Mouse (Mus musculus) forelimb bud, embryonic 11.5 days (tissue): ENCODE results near the gene Sfi1.
"Not testable (repeated sequence)": the region's sequence is repeated elsewhere in the genome, so short reads cannot be mapped to it uniquely, and the experiment has no call there.

ENCODE experiments used
- DNase-seq: peaks from one replicate; pipeline ENCODE4 v3.0.0-alpha.2; 2012; ENCODE audit warnings: low read depth, low spot score

The Sfi1 gene

GRCm38 (mm10) chr11:3145359-3146165 lies 47.7 kb downstream of the Sfi1 start:
- DNase-seq = not testable (repeated sequence)

GRCm38 (mm10) chr11:3143984-3144383 lies 49.3 kb downstream of the Sfi1 start:
- not testable (repeated sequence) for DNase-seq

- not testable (repeated sequence) for DNase-seq
These were observed 50.9 kb downstream of the Sfi1 start for GRCm38 (mm10) chr11:3142413-3142812.

GRCm38 (mm10) chr11:3140967-3141535 lies 52.2 kb downstream of the Sfi1 start:
- not testable (repeated sequence) for DNase-seq

- DNase-seq = not testable (repeated sequence)
These were observed 54.9 kb downstream of the Sfi1 start for GRCm38 (mm10) chr11:3138323-3138722.

GRCm38 (mm10) chr11:3137279-3137678 lies 56.0 kb downstream of the Sfi1 start:
- not testable (repeated sequence) for DNase-seq

GRCm38 (mm10) chr11:3135956-3136355 lies 57.3 kb downstream of the Sfi1 start:
- not testable (repeated sequence) for DNase-seq

- not testable (repeated sequence) for DNase-seq
These were observed 57.9 kb downstream of the Sfi1 start for GRCm38 (mm10) chr11:3135391-3135790.

GRCm38 (mm10) chr11:3133360-3133759 lies 59.9 kb downstream of the Sfi1 start:
- not testable (repeated sequence) for DNase-seq

- DNase-seq = not testable (repeated sequence)
These were observed 60.3 kb downstream of the Sfi1 start for GRCm38 (mm10) chr11:3132957-3133356.

GRCm38 (mm10) chr11:3132001-3132400 lies 61.3 kb downstream of the Sfi1 start:
- not testable (repeated sequence) for DNase-seq

- DNase-seq = not testable (repeated sequence)
These were observed 63.4 kb downstream of the Sfi1 start for GRCm38 (mm10) chr11:3129852-3130251.

GRCm38 (mm10) chr11:3129276-3129675 lies 64.0 kb downstream of the Sfi1 start:
- not testable (repeated sequence) for DNase-seq

GRCm38 (mm10) chr11:3127303-3127795 lies 65.9 kb downstream of the Sfi1 start:
- DNase-seq = not testable (repeated sequence)

- not testable (repeated sequence) for DNase-seq
These were observed 66.6 kb downstream of the Sfi1 start for GRCm38 (mm10) chr11:3126478-3127302.

GRCm38 (mm10) chr11:3125922-3126321 lies 67.3 kb downstream of the Sfi1 start:
- DNase-seq = not testable (repeated sequence)

GRCm38 (mm10) chr11:3124932-3125810 lies 68.1 kb downstream of the Sfi1 start:
- DNase-seq = not testable (repeated sequence)

- no peak for DNase-seq
These were observed 78.9 kb downstream of the Sfi1 start for GRCm38 (mm10) chr11:3114403-3114802.

GRCm38 (mm10) chr11:3106154-3106553 lies 87.1 kb downstream of the Sfi1 start:
- no peak for DNase-seq

- DNase-seq = no peak
These were observed 88.0 kb downstream of the Sfi1 start for GRCm38 (mm10) chr11:3105261-3105731.
